Mouse (Mus musculus): ENCODE measurements around the gene Olfr995. TPM values are rescaled to one million over a fixed set of nuclear protein-coding genes. Genes with fewer than 3 reads are reported as not detected.

The Olfr995 gene
- total RNA-seq (2014; fragmentation: Nextera tagmentation) (not detected in 2 replicates), total RNA-seq (2017) (not detected in 2 replicates)

- no peak for ATAC-seq (replicated peaks; ENCODE audit: poor library complexity, severe bottlenecking)
Observed at GRCm38 (mm10) chr2:85443539-85443938, at the start of gene Olfr995. Gene Olfr995, minus strand, starts transcription at chr2:85443639.

DNA sequence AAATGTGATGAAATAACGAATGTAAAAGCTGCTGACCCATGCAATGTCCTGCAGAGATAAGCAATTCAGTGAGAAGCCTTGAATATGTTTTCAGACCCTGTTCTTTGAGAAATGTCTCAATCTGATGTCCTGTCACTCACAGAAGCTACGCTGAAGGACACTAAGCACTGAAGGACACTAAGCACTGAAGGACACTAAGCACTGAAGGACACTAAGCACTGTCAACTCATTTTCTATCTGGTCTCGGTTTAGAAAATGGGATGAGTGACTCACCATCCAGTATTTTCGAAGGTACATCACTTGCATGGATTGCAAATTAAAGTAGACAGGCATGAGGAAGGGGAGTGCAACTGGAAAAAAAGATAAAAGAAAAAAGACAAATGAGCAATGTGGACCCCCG, 47.0 kb upstream of the Olfr995 start:
- no peak for ATAC-seq (replicated peaks; ENCODE audit: poor library complexity, severe bottlenecking)

DNA sequence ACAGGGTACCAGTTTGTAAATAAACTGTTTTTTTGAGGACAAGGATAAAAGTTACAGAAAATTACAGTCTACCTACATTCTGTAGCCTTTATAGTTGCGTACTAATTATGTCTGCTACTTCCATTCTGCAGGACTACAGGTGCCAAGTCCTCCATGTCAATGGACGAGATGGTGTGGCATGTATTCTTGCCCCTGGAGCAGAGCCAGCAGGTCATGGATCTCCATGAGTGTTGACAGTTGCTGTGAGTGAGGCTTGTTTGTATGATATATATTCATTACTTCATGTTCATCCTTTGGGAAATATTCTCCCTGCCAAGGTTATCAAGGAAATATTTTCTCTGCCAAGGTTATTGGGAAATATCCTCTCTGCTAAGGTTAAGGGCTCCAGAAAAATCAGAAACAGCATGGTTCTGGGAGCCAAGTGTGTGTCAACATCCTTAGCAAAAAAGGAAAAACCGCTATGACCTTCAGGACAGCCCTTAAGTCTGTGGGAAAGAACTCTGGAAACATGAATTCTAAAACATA, 23.4 kb upstream of the Olfr995 start:
- no peak for ATAC-seq (replicated peaks; ENCODE audit: poor library complexity, severe bottlenecking)

- no peak for ATAC-seq (replicated peaks; ENCODE audit: poor library complexity, severe bottlenecking)
Observed at GRCm38 (mm10) chr2:85442546-85442945, 893 bp downstream of the Olfr995 start.

DNA sequence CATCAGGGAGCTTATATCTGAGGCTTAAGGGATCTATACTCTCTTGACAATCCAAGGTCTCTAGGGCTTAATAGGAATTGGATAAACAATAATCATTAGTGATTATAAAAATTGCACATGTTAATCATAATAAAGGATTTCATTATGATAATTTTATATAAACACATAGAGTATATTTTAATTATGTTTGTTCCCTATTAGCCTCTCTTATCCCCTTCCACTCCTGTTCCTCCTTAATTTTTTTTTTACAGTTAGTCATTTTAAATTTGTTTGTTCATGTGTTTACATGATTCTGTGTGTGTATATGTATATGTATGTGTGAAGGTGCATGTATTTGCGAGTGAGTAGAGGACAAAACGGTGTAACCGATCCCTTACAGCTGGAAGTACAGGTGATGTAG, 7.1 kb downstream of the Olfr995 start, which contains the start of gene Olfr994:
Gene Olfr994 (minus strand): TSS at position 101 of the 400 bp plus-strand sequence.
- ATAC-seq (replicated peaks; ENCODE audit: poor library complexity, severe bottlenecking): no peak

DNA sequence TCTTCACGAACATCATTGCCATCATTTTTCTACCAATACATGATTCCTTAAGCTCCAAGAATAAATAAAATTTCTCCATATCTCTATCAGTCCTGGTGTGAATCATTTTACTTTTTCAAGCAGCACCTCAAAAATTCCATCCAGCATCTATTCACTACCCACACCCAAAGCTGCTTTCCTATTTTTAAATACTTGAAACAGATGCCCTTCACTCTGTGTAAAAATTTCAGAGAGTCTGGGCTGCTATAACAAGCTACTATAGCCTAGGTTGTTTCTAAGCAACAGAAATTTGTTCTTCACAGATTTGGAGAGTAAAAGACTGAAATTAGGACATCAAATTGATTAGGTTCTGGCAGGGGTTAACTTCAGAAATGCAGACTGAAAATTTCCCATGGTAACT, 17.5 kb downstream of the Olfr995 start:
- ATAC-seq (replicated peaks; ENCODE audit: poor library complexity, severe bottlenecking): no peak

GRCm38 (mm10) chr2:85414777-85415176, 28.7 kb downstream of the Olfr995 start, which contains the start of gene Olfr993:
Gene Olfr993, minus strand, starts transcription at chr2:85414877.
- ATAC-seq (replicated peaks; ENCODE audit: poor library complexity, severe bottlenecking): no peak

DNA sequence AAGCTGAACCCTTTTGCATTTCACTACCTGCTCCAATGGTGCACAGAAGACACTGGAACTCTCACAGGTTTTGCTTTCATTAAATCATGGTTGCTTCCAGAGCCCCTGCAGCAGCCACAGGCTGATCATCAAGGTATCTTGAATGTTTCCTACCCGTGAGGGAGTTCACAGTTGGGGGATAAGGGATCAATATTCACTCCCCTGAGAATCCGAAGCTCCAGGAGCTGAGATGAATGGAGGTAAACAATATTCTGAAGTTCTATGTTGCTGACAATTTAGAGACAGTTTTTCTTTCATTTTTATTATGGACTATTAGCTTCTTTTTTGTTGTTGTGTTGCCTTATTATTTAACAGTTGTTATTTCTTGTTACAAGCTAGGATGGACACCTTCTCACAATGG, 34.1 kb downstream of the Olfr995 start, which contains the start of gene Olfr992:
Gene Olfr992 (minus strand): TSS at position 101 of the 400 bp plus-strand sequence.
- ATAC-seq (replicated peaks; ENCODE audit: poor library complexity, severe bottlenecking): no peak

Other genes with a start within 250 kb of the Olfr995 start
- not detected in 2 replicates for gene Lrrc55, start 246.4 kb downstream of the Olfr995 start, total RNA-seq (2014; fragmentation: Nextera tagmentation)
- gene Lrrc55, start 246.4 kb downstream of the Olfr995 start, total RNA-seq (2017): not detected in 2 replicates
- not detected in 2 replicates for gene Olfr987, start 104.3 kb downstream of the Olfr995 start, total RNA-seq (2014; fragmentation: Nextera tagmentation)
- not detected in 2 replicates for gene Olfr987, start 104.3 kb downstream of the Olfr995 start, total RNA-seq (2017)
- gene Olfr988, start 80.4 kb downstream of the Olfr995 start, total RNA-seq (2014; fragmentation: Nextera tagmentation): not detected in 2 replicates
- not detected in 2 replicates for gene Olfr988, start 80.4 kb downstream of the Olfr995 start, total RNA-seq (2017)
- not detected in 2 replicates for gene Olfr992, start 34.2 kb downstream of the Olfr995 start, total RNA-seq (2014; fragmentation: Nextera tagmentation)
- gene Olfr992, start 34.2 kb downstream of the Olfr995 start, total RNA-seq (2017): not detected in 2 replicates
- not detected in 2 replicates for gene Olfr993, start 28.8 kb downstream of the Olfr995 start, total RNA-seq (2014; fragmentation: Nextera tagmentation)
- gene Olfr993, start 28.8 kb downstream of the Olfr995 start, total RNA-seq (2017): not detected in 2 replicates
- gene Olfr994, start 7.2 kb downstream of the Olfr995 start, total RNA-seq (2014; fragmentation: Nextera tagmentation): not detected in 2 replicates
- gene Olfr994, start 7.2 kb downstream of the Olfr995 start, total RNA-seq (2017): not detected in 2 replicates
- not detected in 2 replicates for gene 4833423E24Rik, start 75.4 kb upstream of the Olfr995 start, total RNA-seq (2014; fragmentation: Nextera tagmentation)
- gene 4833423E24Rik, start 75.4 kb upstream of the Olfr995 start, total RNA-seq (2017): not detected in 2 replicates
- gene Olfr996, start 135.6 kb upstream of the Olfr995 start, total RNA-seq (2014; fragmentation: Nextera tagmentation): not detected in 2 replicates
- gene Olfr996, start 135.6 kb upstream of the Olfr995 start, total RNA-seq (2017): not detected in 2 replicates
- not detected in 2 replicates for gene Olfr998, start 145.3 kb upstream of the Olfr995 start, total RNA-seq (2014; fragmentation: Nextera tagmentation)
- gene Olfr998, start 145.3 kb upstream of the Olfr995 start, total RNA-seq (2017): not detected in 2 replicates
- gene Olfr1000, start 168.3 kb upstream of the Olfr995 start, total RNA-seq (2014; fragmentation: Nextera tagmentation): not detected in 2 replicates
- gene Olfr1000, start 168.3 kb upstream of the Olfr995 start, total RNA-seq (2017): not detected in 2 replicates
- not detected in 2 replicates for gene Olfr1002, start 207.1 kb upstream of the Olfr995 start, total RNA-seq (2014; fragmentation: Nextera tagmentation)
- not detected in 2 replicates for gene Olfr1002, start 207.1 kb upstream of the Olfr995 start, total RNA-seq (2017)
- gene Olfr154, start 220.8 kb upstream of the Olfr995 start, total RNA-seq (2014; fragmentation: Nextera tagmentation): not detected in 2 replicates
- not detected in 2 replicates for gene Olfr154, start 220.8 kb upstream of the Olfr995 start, total RNA-seq (2017)
- gene Olfr1006, start 235.1 kb upstream of the Olfr995 start, total RNA-seq (2014; fragmentation: Nextera tagmentation): not detected in 2 replicates
- not detected in 2 replicates for gene Olfr1006, start 235.1 kb upstream of the Olfr995 start, total RNA-seq (2017)
- not detected in 2 replicates for gene Olfr1008, start 245.8 kb upstream of the Olfr995 start, total RNA-seq (2014; fragmentation: Nextera tagmentation)
- gene Olfr1008, start 245.8 kb upstream of the Olfr995 start, total RNA-seq (2017): not detected in 2 replicates